Mouse (Mus musculus): Measurements from ENCODE around the gene Capsl.

- TF ChIP-seq POLR2A (IDR thresholded peaks at IDR 0.05; ENCODE audit: borderline replicate concordance, low read depth, low read length) (no peak), CTCF (IDR thresholded peaks at IDR 0.05; ENCODE audit: low read depth, low read length) (no peak)
Measured at GRCm38 (mm10) chr15:9452842-9453241, 17.0 kb downstream of the Capsl start.
